Mouse (Mus musculus) MEL (cell line): Measurements from ENCODE around the gene Csdc2. TPM values are rescaled to one million over a fixed set of nuclear protein-coding genes. Genes with fewer than 3 reads are reported as not detected.
A peak's percentile ranks its signal among the peaks of the same experiment; 100 is the strongest.

ENCODE experiments used
- DNase-seq: peaks from one replicate; pipeline ENCODE4 v3.0.0; 2011; ENCODE audit warnings: low read depth, low spot score
- H3K27ac ChIP-seq: 2 replicates; pipeline ENCODE4 v1.5.1; 2012; ENCODE audit warnings: low read depth, mild to moderate bottlenecking, control low read depth, low read length, moderate library complexity; ENCODE audit not compliant: control insufficient read depth
- H3K27me3 ChIP-seq, 2 experiments: fragments of 150-350 bp in 1 of 2; sonication (generic) in 1 of 2; 2 replicates each; pipeline ENCODE4 v1.6.1; 2012; ENCODE audit warnings: low read length in 2 of 2, mild to moderate bottlenecking in 2 of 2, improper control_type of control experiment in 1 of 2, moderate library complexity in 1 of 2; ENCODE audit not compliant: insufficient read depth in 2 of 2, control insufficient read depth in 1 of 2
- H3K36me3 ChIP-seq, 2 experiments: 2 replicates each; pipeline ENCODE4 v1.6.1; 2012 to 2014; ENCODE audit warnings: low read length in 2 of 2, improper control_type of control experiment in 1 of 2, inconsistent platforms in 1 of 2, mild to moderate bottlenecking in 1 of 2; ENCODE audit not compliant: insufficient read depth in 2 of 2, control insufficient read depth in 1 of 2
- H3K4me1 ChIP-seq, 2 experiments: fragments of 150-350 bp in 1 of 2; sonication (generic) in 1 of 2; 2 replicates each; pipeline ENCODE4 v1.6.1; 2012; ENCODE audit warnings: low read length in 2 of 2, improper control_type of control experiment in 1 of 2, mild to moderate bottlenecking in 1 of 2; ENCODE audit not compliant: insufficient read depth in 2 of 2, control insufficient read depth in 1 of 2
- H3K4me3 ChIP-seq, 2 experiments: fragments of 150-350 bp in 1 of 2; sonication (generic) in 1 of 2; 2 replicates each; pipeline ENCODE4 v1.5.1; 2012; ENCODE audit warnings: low read depth in 2 of 2, low read length in 2 of 2, mild to moderate bottlenecking in 2 of 2, moderate library complexity in 2 of 2, control low read depth in 1 of 2, improper control_type of control experiment in 1 of 2; ENCODE audit not compliant: control insufficient read depth in 1 of 2, insufficient read depth in 1 of 2
- H3K79me2 ChIP-seq: 2 replicates; pipeline ENCODE4 v1.6.1; 2012; ENCODE audit warnings: mild to moderate bottlenecking, low read length, moderate library complexity; ENCODE audit not compliant: control insufficient read depth, poor library complexity, insufficient read depth
- H3K9ac ChIP-seq: 2 replicates; pipeline ENCODE4 v1.6.1; 2012; ENCODE audit warnings: low read depth, mild to moderate bottlenecking, control low read depth, low read length, moderate library complexity; ENCODE audit not compliant: control insufficient read depth, poor library complexity, severe bottlenecking
- H3K9me3 ChIP-seq: fragments of 150-350 bp; sonication (generic); replicated peaks from 2 replicates; pipeline ENCODE4 v1.6.1; 2012; ENCODE audit warnings: mild to moderate bottlenecking, low read length, improper control_type of control experiment, moderate library complexity; ENCODE audit not compliant: insufficient read depth
- BHLHE40 ChIP-seq: IDR thresholded peaks from 2 replicates; pipeline ENCODE4 v1.6.1; 2012; ENCODE audit warnings: low read depth, mild to moderate bottlenecking, inconsistent platforms, low read length, improper control_type of control experiment, borderline replicate concordance
- CHD1 ChIP-seq: IDR thresholded peaks from 2 replicates; pipeline ENCODE4 v1.6.1; 2012; ENCODE audit warnings: low read depth, mild to moderate bottlenecking, inconsistent platforms, low read length, improper control_type of control experiment
- CTCF ChIP-seq, 3 experiments: IDR thresholded peaks in 2 of 3; conservative IDR thresholded peaks in 1 of 3; 2 replicates each; pipeline ENCODE4 v1.5.1; 2011 to 2012; ENCODE audit warnings: low read length in 3 of 3, low read depth in 2 of 3, mild to moderate bottlenecking in 2 of 3, improper control_type of control experiment in 1 of 3, inconsistent platforms in 1 of 3, mixed read lengths in 1 of 3, moderate library complexity in 1 of 3; ENCODE audit not compliant: control insufficient read depth in 1 of 3, insufficient read depth in 1 of 3, poor library complexity in 1 of 3, severe bottlenecking in 1 of 3
- E2F4 ChIP-seq: IDR thresholded peaks from 2 replicates; pipeline ENCODE4 v1.6.1; 2011; ENCODE audit warnings: low read depth, low read length, improper control_type of control experiment, borderline replicate concordance
- EP300 ChIP-seq, 2 experiments: IDR thresholded peaks; 2 replicates each; pipeline ENCODE4 v1.6.1; 2011; ENCODE audit warnings: improper control_type of control experiment in 2 of 2, low read length in 2 of 2, low read depth in 1 of 2, mild to moderate bottlenecking in 1 of 2
- ETS1 ChIP-seq: IDR thresholded peaks from 2 replicates; pipeline ENCODE4 v1.6.1; 2012; ENCODE audit warnings: low read depth, mild to moderate bottlenecking, inconsistent platforms, low read length, improper control_type of control experiment, moderate library complexity
- GATA1 ChIP-seq: IDR thresholded peaks from 2 replicates; pipeline ENCODE4 v1.6.1; 2011; ENCODE audit warnings: low read depth, low read length, improper control_type of control experiment
- HCFC1 ChIP-seq: IDR thresholded peaks from 2 replicates; pipeline ENCODE4 v1.6.1; 2012; ENCODE audit warnings: low read depth, mild to moderate bottlenecking, inconsistent platforms, low read length, improper control_type of control experiment, moderate library complexity
- JUND ChIP-seq: IDR thresholded peaks from 2 replicates; pipeline ENCODE4 v1.6.1; 2011; ENCODE audit warnings: low read depth, mild to moderate bottlenecking, improper control_type of control experiment, low read length
- MAX ChIP-seq: IDR thresholded peaks from 2 replicates; pipeline ENCODE4 v1.6.1; 2011; ENCODE audit warnings: low read length, improper control_type of control experiment
- MEF2A ChIP-seq: IDR thresholded peaks from 2 replicates; pipeline ENCODE4 v1.6.1; 2014; ENCODE audit warnings: low read depth, mild to moderate bottlenecking, inconsistent platforms, low read length, improper control_type of control experiment; ENCODE audit not compliant: poor library complexity, insufficient replicate concordance, severe bottlenecking; ENCODE audit errors: extremely low read depth
- MXI1 ChIP-seq: IDR thresholded peaks from 2 replicates; pipeline ENCODE4 v1.6.1; 2011; ENCODE audit warnings: mild to moderate bottlenecking, low read depth, low read length, improper control_type of control experiment
- MYB ChIP-seq: IDR thresholded peaks from 2 replicates; pipeline ENCODE4 v1.6.1; 2011; ENCODE audit warnings: mild to moderate bottlenecking, low read depth, low read length, improper control_type of control experiment
- MYC ChIP-seq: IDR thresholded peaks from 2 replicates; pipeline ENCODE4 v1.6.1; 2011; ENCODE audit warnings: low read depth, mild to moderate bottlenecking, low read length, improper control_type of control experiment, moderate library complexity
- NELFE ChIP-seq: IDR thresholded peaks from 2 replicates; pipeline ENCODE4 v1.6.1; 2011; ENCODE audit warnings: low read depth, low read length, improper control_type of control experiment
- NRF1 ChIP-seq: IDR thresholded peaks from 2 replicates; pipeline ENCODE4 v1.6.1; 2014; ENCODE audit warnings: low read depth, mild to moderate bottlenecking, inconsistent platforms, low read length, improper control_type of control experiment, moderate library complexity; ENCODE audit not compliant: poor library complexity, insufficient read depth, severe bottlenecking
- POLR2A ChIP-seq, 2 experiments: IDR thresholded peaks; 2 replicates each; pipeline ENCODE4 v1.6.1; 2011 to 2012; ENCODE audit warnings: low read length in 2 of 2, mild to moderate bottlenecking in 2 of 2, control low read depth in 1 of 2, improper control_type of control experiment in 1 of 2, low read depth in 1 of 2, moderate library complexity in 1 of 2; ENCODE audit not compliant: control insufficient read depth in 1 of 2, insufficient read depth in 1 of 2, poor library complexity in 1 of 2
- POLR2AphosphoS2 ChIP-seq: IDR thresholded peaks from 2 replicates; pipeline ENCODE4 v1.6.1; 2011; ENCODE audit warnings: low read length, improper control_type of control experiment
- POLR2AphosphoS5 ChIP-seq: IDR thresholded peaks from 2 replicates; pipeline ENCODE4 v1.6.1; 2012; ENCODE audit warnings: low read depth, borderline replicate concordance, mild to moderate bottlenecking, inconsistent platforms, low read length, moderate library complexity, mixed read lengths
- RAD21 ChIP-seq: IDR thresholded peaks from 2 replicates; pipeline ENCODE4 v1.6.1; 2011; ENCODE audit warnings: mild to moderate bottlenecking, low read depth, low read length, improper control_type of control experiment
- RCOR1 ChIP-seq: IDR thresholded peaks from 2 replicates; pipeline ENCODE4 v1.6.1; 2012; ENCODE audit warnings: low read depth, mild to moderate bottlenecking, inconsistent platforms, low read length, improper control_type of control experiment
- SMC3 ChIP-seq: IDR thresholded peaks from 2 replicates; pipeline ENCODE4 v1.6.1; 2011; ENCODE audit warnings: low read depth, low read length, improper control_type of control experiment
- TBP ChIP-seq: IDR thresholded peaks from 2 replicates; pipeline ENCODE4 v1.8.0; 2011; ENCODE audit warnings: low read depth, low read length, improper control_type of control experiment
- TCF12 ChIP-seq: IDR thresholded peaks from 2 replicates; pipeline ENCODE4 v1.6.1; 2014; ENCODE audit warnings: low read depth, mild to moderate bottlenecking, inconsistent platforms, low read length, improper control_type of control experiment, moderate library complexity
- UBTF ChIP-seq: IDR thresholded peaks from 2 replicates; pipeline ENCODE4 v1.6.1; 2012; ENCODE audit warnings: low read depth, mild to moderate bottlenecking, inconsistent platforms, low read length, improper control_type of control experiment, moderate library complexity, borderline replicate concordance; ENCODE audit not compliant: insufficient read depth
- ZC3H11A ChIP-seq: IDR thresholded peaks from 2 replicates; pipeline ENCODE4 v1.6.1; 2012; ENCODE audit warnings: low read depth, mild to moderate bottlenecking, inconsistent platforms, low read length, improper control_type of control experiment
- ZKSCAN1 ChIP-seq: IDR thresholded peaks from 2 replicates; pipeline ENCODE4 v1.6.1; 2012; ENCODE audit warnings: low read depth, mild to moderate bottlenecking, inconsistent platforms, low read length, improper control_type of control experiment, moderate library complexity
- ZNF384 ChIP-seq: IDR thresholded peaks from 2 replicates; pipeline ENCODE4 v1.6.1; 2012; ENCODE audit warnings: low read depth, mild to moderate bottlenecking, inconsistent platforms, low read length, improper control_type of control experiment
- polyA plus RNA-seq, 2 experiments: library from polyadenylated mRNA; stranded (reverse) in 1 of 2; unstranded in 1 of 2; fragments of >175 nt in 1 of 2; fragments of >200 nt in 1 of 2; gene quantifications; 2 replicates each; pipeline versions ENCODE4 v1.2.1 to v1.2.4; 2012; ENCODE audit warnings: low replicate concordance in 2 of 2, low read depth in 1 of 2; ENCODE audit not compliant: insufficient read length in 2 of 2, insufficient read depth in 1 of 2, missing spikeins in 1 of 2
- total RNA-seq: library from RNA; depleted of rRNA; stranded (reverse); fragments of 300-350 nt; gene quantifications from 2 replicates; pipeline ENCODE4 v1.2.3, GENCODE M21; 2012

Gene Csdc2
- total and polyA plus RNA-seq, 3 experiments, result not detected

DNA sequence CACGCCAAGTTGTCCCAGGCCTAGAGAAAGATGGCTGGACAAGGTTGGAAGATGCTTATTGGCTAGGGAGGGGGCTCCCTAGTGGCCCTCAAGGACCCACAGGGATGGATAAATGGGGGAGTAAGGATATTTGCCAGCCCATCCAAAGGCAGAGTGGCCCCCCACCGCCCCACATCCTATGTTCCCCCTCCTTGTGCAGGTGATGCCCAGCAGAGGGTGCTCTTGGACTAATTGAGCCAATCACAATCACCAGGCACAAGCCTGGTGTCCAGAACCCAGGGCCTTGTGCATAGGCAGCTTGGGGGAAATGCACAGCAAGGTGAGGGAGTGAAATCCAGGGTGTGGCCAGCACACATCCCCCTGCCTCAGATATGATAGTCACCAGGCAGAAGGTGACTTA is 1.7 kb downstream of the Csdc2 start:
- Histone ChIP-seq H3K79me2 (no peaks in the 10 kb centered on the region), H3K9me3 (no peaks in the 10 kb centered on the region), H3K27me3 (no peaks in the 10 kb centered on the region), H3K4me3 (no peak overlapping the region), H3K27ac (no peak overlapping the region), H3K4me1 (peaks cover 0 to 5% of the 10 kb centered on the region in 2 experiments; a peak in 1 of 4 replicates), H3K9ac (no peak overlapping the region), H3K36me3 (no peaks in the 10 kb centered on the region)
- no peak for TF ChIP-seq NRF1
- TF ChIP-seq CTCF (IDR thresholded peaks at IDR 0.05 in 2 of 3, conservative IDR thresholded peaks at IDR 0.05 in 1 of 3; ENCODE audit: control insufficient read depth in 1 of 3, insufficient read depth in 1 of 3, low read depth in 2 of 3, low read length in 3 of 3, poor library complexity in 1 of 3, severe bottlenecking in 1 of 3), result peak; percentile 59 to 83 (median 79)
- TF ChIP-seq NELFE, result no peak
- peak; percentile 84 for TF ChIP-seq RAD21
- TF ChIP-seq ZC3H11A, result peak; percentile 70
- peak; percentile 72 for TF ChIP-seq SMC3
- no peak for TF ChIP-seq E2F4
- no peak for TF ChIP-seq MYB
- no peak for TF ChIP-seq MXI1
- TF ChIP-seq EP300 (IDR thresholded peaks at IDR 0.05; ENCODE audit: low read depth in 1 of 2, low read length in 2 of 2), result no peak
- no peak for TF ChIP-seq GATA1
- TF ChIP-seq HCFC1, result no peak
- no peak for TF ChIP-seq CHD1
- DNase-seq, result peak; percentile 63

DNA sequence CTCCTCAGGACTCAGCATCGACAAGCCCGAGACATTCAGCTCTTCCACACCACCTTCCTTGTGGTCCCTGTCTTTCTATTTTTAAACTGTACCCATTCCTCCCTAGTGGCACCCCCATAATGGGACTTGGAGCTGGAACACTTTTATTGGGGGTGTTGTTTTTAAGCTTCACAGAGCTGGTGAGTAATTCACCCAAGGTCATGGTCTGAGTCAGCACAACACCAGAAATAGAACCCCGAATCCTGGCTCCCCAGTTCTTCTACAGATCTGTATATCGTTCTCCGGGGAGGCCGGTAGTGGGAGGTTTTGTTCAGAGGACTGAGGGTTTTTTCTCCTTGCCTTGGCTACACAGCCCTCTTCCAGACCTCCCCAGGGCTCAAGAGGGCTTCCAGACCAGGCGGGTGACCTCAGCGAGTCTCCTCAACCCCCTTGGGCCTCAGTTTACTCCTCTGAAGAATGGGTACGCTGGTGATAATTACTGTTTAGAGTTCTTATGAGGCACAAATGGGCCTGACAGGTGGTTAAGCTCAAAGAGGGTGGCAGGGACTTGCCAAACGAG is 2.7 kb downstream of the Csdc2 start:
- TF ChIP-seq MYC, result no peak
- TF ChIP-seq POLR2A (IDR thresholded peaks at IDR 0.05; ENCODE audit: control insufficient read depth in 1 of 2, insufficient read depth in 1 of 2, low read depth in 1 of 2, low read length in 2 of 2, poor library complexity in 1 of 2), result no peak
- no peak for TF ChIP-seq MEF2A
- TF ChIP-seq TCF12, result no peak
- no peak for TF ChIP-seq JUND
- TF ChIP-seq EP300 (IDR thresholded peaks at IDR 0.05; ENCODE audit: low read depth in 1 of 2, low read length in 2 of 2), result no peak
- no peak for TF ChIP-seq POLR2AphosphoS2
- TF ChIP-seq TBP, result no peak
- TF ChIP-seq SMC3, result no peak
- TF ChIP-seq MAX, result no peak
- TF ChIP-seq NRF1, result no peak
- no peak for TF ChIP-seq ETS1
- no peak for TF ChIP-seq RCOR1
- no peak for TF ChIP-seq ZNF384
- TF ChIP-seq BHLHE40, result no peak
- TF ChIP-seq POLR2AphosphoS5, result no peak
- no peak for TF ChIP-seq ZC3H11A
- TF ChIP-seq ZKSCAN1, result no peak
- no peak for TF ChIP-seq UBTF
- TF ChIP-seq, all 39 proteins: peak for 0

More for the DNA sequence above, 2.7 kb downstream of the Csdc2 start:
- Histone ChIP-seq H3K4me3 (no peak overlapping the region), H3K4me1 (peaks cover 0 to 3% of the 10 kb centered on the region in 2 experiments; a peak in 1 of 4 replicates), H3K9ac (no peak overlapping the region), H3K27me3 (no peaks in the 10 kb centered on the region), H3K36me3 (no peaks in the 10 kb centered on the region), H3K79me2 (no peaks in the 10 kb centered on the region), H3K9me3 (no peaks in the 10 kb centered on the region), H3K27ac (no peak overlapping the region)
- DNase-seq, result no peak
